Mouse (Mus musculus) cortical plate, adult 2 months (tissue): ENCODE results near the gene Ssx2ip. TPM values are rescaled to one million over a fixed set of nuclear protein-coding genes. Genes with fewer than 3 reads are reported as not detected.
A peak's percentile ranks its signal among the peaks of the same experiment; 100 is the strongest.

Experiments
- H3K27ac ChIP-seq: fragments of 200-500 bp; 2 replicates; pipeline ENCODE4 v1.5.1; 2012; ENCODE audit warnings: low read length, control low read depth, inconsistent platforms; ENCODE audit not compliant: insufficient read depth
- H3K4me1 ChIP-seq: fragments of 200-500 bp; 2 replicates; pipeline ENCODE4 v1.6.1; 2011; ENCODE audit warnings: low read length; ENCODE audit not compliant: control insufficient read depth, insufficient read depth
- H3K4me3 ChIP-seq: fragments of 200-500 bp; 2 replicates; pipeline ENCODE4 v1.5.1; 2011; ENCODE audit warnings: mild to moderate bottlenecking, low read length, control low read depth; ENCODE audit not compliant: insufficient read depth
- CTCF ChIP-seq: fragments of 200-500 bp; IDR thresholded peaks from 2 replicates; pipeline ENCODE4 v1.5.1; 2011; ENCODE audit warnings: mild to moderate bottlenecking, control low read depth, low read length; ENCODE audit not compliant: insufficient read depth; ENCODE audit errors: extremely low read depth
- POLR2A ChIP-seq: fragments of 200-500 bp; IDR thresholded peaks from 2 replicates; pipeline ENCODE4 v1.6.1; 2011; ENCODE audit warnings: mild to moderate bottlenecking, low read length, control low read depth; ENCODE audit not compliant: insufficient read depth; ENCODE audit errors: extremely low read depth
- polyA plus RNA-seq: library from polyadenylated mRNA; depleted of rRNA; stranded (reverse); fragments of >200 nt; gene quantifications from 2 replicates; pipeline ENCODE4 v1.2.3, GENCODE M21; 2012

Ssx2ip gene
- polyA plus RNA-seq, 1 experiment, result 40.7 TPM

DNA sequence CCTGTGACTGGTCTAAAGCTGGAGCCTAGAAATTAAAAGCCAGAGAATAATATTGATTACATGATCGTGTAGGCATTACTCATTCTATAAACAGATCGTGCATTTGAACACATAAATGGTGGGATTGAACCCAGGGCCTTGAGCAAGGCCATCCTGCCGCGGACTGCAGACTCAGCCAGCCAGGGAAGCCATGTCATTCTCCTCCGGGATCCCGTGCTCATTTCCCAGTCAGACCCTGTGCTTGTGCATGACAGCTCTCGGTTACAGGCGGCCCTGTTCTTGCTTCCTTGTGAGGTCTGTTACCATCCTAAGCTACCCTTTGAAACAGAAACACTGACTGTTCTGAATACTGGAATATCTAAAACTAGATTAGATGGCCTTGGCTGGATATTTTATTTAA is 30.2 kb downstream of the Ssx2ip start:
- no peak for TF ChIP-seq CTCF
- TF ChIP-seq POLR2A, result no peak
- Histone ChIP-seq H3K27ac (no peak overlapping the region), H3K4me1 (no peaks in the 10 kb centered on the region), H3K4me3 (no peak overlapping the region)

DNA sequence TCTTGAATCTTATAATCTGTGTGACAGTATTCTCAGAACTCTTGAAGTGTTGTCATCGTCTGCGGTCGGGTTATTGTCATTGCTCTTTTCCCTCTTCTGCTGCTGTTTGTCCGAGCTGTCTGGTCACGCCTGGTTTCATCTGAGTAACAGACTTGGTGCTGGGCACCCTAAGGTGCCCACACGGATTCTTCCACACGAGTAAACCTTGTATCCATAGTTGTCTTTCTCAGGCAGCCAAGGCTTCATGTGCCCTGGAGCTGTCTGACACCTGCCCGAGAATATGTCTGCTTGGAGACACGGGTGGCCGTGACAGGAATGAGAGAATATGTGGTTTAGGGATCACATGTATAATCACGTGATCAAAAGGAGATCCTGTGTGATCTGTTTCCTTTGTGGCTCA is 31.1 kb downstream of the Ssx2ip start:
- no peak overlapping the region for H3K27ac ChIP-seq
- H3K4me1 ChIP-seq, result no peaks in the 10 kb centered on the region; the same call in 1 of the 2 replicates
- no peak for TF ChIP-seq POLR2A
- no peak for TF ChIP-seq CTCF

GRCm38 (mm10) chr3:146436114-146436513 is 31.7 kb downstream of the Ssx2ip start:
- no peak overlapping the region for H3K4me3 ChIP-seq
- H3K4me1 ChIP-seq, result peaks cover 2% of the 10 kb centered on the region; the same call in 1 of the 2 replicates
- H3K27ac ChIP-seq, result no peak overlapping the region
- no peak for TF ChIP-seq CTCF
- TF ChIP-seq POLR2A, result no peak

More for the DNA sequence above, 31.1 kb downstream of the Ssx2ip start:
- no peak overlapping the region for H3K4me3 ChIP-seq

DNA sequence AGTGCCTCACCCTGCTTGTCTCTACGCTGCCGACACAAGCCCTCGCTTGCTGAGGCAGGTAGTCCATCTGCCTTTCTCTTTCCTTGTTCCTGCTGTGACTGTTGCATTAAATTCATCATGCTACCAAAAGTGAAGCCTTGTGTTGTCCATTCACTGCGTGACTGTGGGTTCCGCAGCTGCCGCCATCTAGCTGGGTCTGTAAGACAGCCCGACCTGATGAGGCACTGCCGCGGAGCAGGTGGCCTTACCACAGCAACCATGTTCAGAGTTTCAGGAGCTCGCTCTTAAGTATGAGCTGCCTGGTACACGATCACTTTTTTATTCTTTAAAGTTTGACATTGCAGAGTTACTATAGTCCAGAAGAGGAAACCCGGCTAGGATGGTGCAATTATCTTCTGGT is 35.6 kb downstream of the Ssx2ip start:
- Histone ChIP-seq H3K27ac (peak overlapping the region; percentile 17; the same call in 1 of the 2 replicates), H3K4me3 (no peak overlapping the region), H3K4me1 (peaks cover 2% of the 10 kb centered on the region; the same call in 1 of the 2 replicates)
- TF ChIP-seq POLR2A (no peak), CTCF (no peak)

GRCm38 (mm10) chr3:146440422-146440821 is 36.0 kb downstream of the Ssx2ip start:
- no peak for TF ChIP-seq CTCF
- TF ChIP-seq POLR2A, result no peak
- Histone ChIP-seq H3K4me1 (peaks cover 2% of the 10 kb centered on the region; the same call in 1 of the 2 replicates), H3K27ac (no peak overlapping the region; the same call in 1 of the 2 replicates), H3K4me3 (no peak overlapping the region)

GRCm38 (mm10) chr3:146442484-146442883 is 38.0 kb downstream of the Ssx2ip start:
- TF ChIP-seq CTCF (no peak), POLR2A (no peak)
- Histone ChIP-seq H3K4me3 (no peak overlapping the region), H3K4me1 (peaks cover 2% of the 10 kb centered on the region; the same call in 1 of the 2 replicates), H3K27ac (no peak overlapping the region)

- TF ChIP-seq POLR2A (no peak), CTCF (no peak)
- Histone ChIP-seq H3K27ac (no peak overlapping the region), H3K4me1 (peaks cover 2% of the 10 kb centered on the region; the same call in 1 of the 2 replicates), H3K4me3 (no peak overlapping the region)
Observed at GRCm38 (mm10) chr3:146442936-146443335, 38.5 kb downstream of the Ssx2ip start.

DNA sequence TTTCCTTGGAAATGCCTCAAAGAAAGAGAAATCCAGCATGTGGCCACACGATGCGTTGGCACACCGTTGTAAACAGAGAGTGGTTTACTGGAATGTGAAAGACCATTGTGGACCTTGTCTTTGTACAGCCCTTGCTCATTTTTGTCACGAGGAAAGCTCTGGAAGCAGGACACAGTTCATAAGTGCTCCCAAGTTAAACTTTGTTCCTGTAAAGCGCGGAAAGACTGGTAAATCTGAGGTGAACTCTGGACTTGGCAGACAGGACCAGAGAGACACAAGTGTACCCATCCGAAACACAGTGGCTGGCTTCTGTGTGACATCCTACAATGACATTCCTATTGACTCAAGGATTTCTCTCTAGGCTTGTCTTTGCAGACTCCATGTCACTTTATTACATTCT is 38.9 kb downstream of the Ssx2ip start:
- H3K4me1 ChIP-seq, result peaks cover 2% of the 10 kb centered on the region; the same call in 1 of the 2 replicates
- H3K4me3 ChIP-seq, result no peak overlapping the region
- TF ChIP-seq CTCF (no peak), POLR2A (no peak)
- no peak overlapping the region for H3K27ac ChIP-seq

GRCm38 (mm10) chr3:146444880-146445279 is 40.4 kb downstream of the Ssx2ip start:
- Histone ChIP-seq H3K27ac (no peak overlapping the region), H3K4me1 (peaks cover 2% of the 10 kb centered on the region; the same call in 1 of the 2 replicates), H3K4me3 (no peak overlapping the region)
- no peak for TF ChIP-seq POLR2A

GRCm38 (mm10) chr3:146447156-146447555 is 42.7 kb downstream of the Ssx2ip start:
- no peak overlapping the region for H3K27ac ChIP-seq
- H3K4me1 ChIP-seq, result no peaks in the 10 kb centered on the region
- no peak overlapping the region for H3K4me3 ChIP-seq
- TF ChIP-seq CTCF, result no peak
- no peak for TF ChIP-seq POLR2A

DNA sequence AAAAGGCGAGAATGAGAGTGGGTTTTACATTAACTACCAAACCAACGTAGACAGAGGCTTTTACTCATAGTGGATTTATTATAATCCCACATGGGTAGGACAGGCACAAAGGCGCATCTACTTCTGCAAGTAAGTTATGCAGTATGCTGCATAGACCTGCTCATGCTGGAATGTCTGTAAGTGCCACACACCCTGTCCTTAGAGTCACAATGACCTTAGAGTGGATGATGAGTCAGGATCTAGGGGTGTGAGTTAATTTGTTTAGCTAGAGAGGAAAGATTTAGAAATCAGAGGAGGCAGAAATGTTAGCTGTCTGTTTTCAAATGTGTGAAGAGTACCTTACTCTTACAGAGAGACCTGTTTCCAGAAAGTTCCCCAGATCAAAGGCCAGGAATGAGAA is 43.2 kb downstream of the Ssx2ip start:
- Histone ChIP-seq H3K4me3 (no peak overlapping the region), H3K4me1 (no peaks in the 10 kb centered on the region), H3K27ac (no peak overlapping the region)
- TF ChIP-seq CTCF, result no peak
- no peak for TF ChIP-seq POLR2A
